Mouse (Mus musculus): Measurements from ENCODE around the gene Gpn3. TPM values are rescaled to one million over a fixed set of nuclear protein-coding genes. Genes with fewer than 3 reads are reported as not detected.

Gene Gpn3
- total RNA-seq, 2 experiments from 2014 or later, result 22.4 to 23.8 TPM

GRCm38 (mm10) chr5:122379374-122380155 is 7.9 kb downstream of the Gpn3 start:
- intact Hi-C loops (cut with DNase I), result loop anchor here (5.0 kb wide), 1 partner anchor 247 kb away; no protein-coding TSS in a partner anchor
- DNase-seq, result peak; percentile 63 to 66

- intact Hi-C loops (cut with DNase I), result loop anchor here (5.0 kb wide), 2 partner anchors 123 to 258 kb away; no protein-coding TSS in a partner anchor
- no peak for DNase-seq
Observed at GRCm38 (mm10) chr5:122390006-122390405, 18.3 kb downstream of the Gpn3 start.

- intact Hi-C loops (cut with DNase I), result loop anchor here (5.0 kb wide), 2 partner anchors 123 to 258 kb away; no protein-coding TSS in a partner anchor
- no peak for DNase-seq
Observed at GRCm38 (mm10) chr5:122390671-122391070, 19.0 kb downstream of the Gpn3 start.

- intact Hi-C loops (cut with DNase I), result loop anchor here (5.0 kb wide), 2 partner anchors 124 to 259 kb away; no protein-coding TSS in a partner anchor
- no peak for DNase-seq
Observed at GRCm38 (mm10) chr5:122391178-122391785, 19.6 kb downstream of the Gpn3 start.

GRCm38 (mm10) chr5:122391786-122392180 is 20.1 kb downstream of the Gpn3 start, which contains the start of gene Arpc3:
Arpc3 (plus strand) TSS chr5:122391878.
- intact Hi-C loops (cut with DNase I), result loop anchor here (5.0 kb wide), 2 partner anchors 124 to 259 kb away; no protein-coding TSS in a partner anchor
- peak; percentile 83 to 87 for DNase-seq

- intact Hi-C loops (cut with DNase I), result loop anchor here (5.0 kb wide), 2 partner anchors 125 to 260 kb away; no protein-coding TSS in a partner anchor
- DNase-seq, result no peak
Observed at GRCm38 (mm10) chr5:122392227-122393004, 20.7 kb downstream of the Gpn3 start.

GRCm38 (mm10) chr5:122393887-122394286 is 22.2 kb downstream of the Gpn3 start:
- peak; percentile 58 to 59 for DNase-seq
- intact Hi-C loops (cut with DNase I), result loop anchor here (5.0 kb wide), 2 partner anchors 127 to 262 kb away; no protein-coding TSS in a partner anchor

- intact Hi-C loops (cut with DNase I), result no loop called here
- no peak for DNase-seq
Observed at GRCm38 (mm10) chr5:122396791-122397190, 25.1 kb downstream of the Gpn3 start.

- intact Hi-C loops (cut with DNase I), result no loop called here
- no peak for DNase-seq
Observed at GRCm38 (mm10) chr5:122397495-122397894, 25.8 kb downstream of the Gpn3 start.

- no peak for DNase-seq
- intact Hi-C loops (cut with DNase I), result loop anchor here (5.0 kb wide), 1 partner anchor 327 kb away; no protein-coding TSS in a partner anchor
Observed at GRCm38 (mm10) chr5:122399871-122400270, 28.2 kb downstream of the Gpn3 start.

- peak; percentile 47 to 50 for DNase-seq
- intact Hi-C loops (cut with DNase I), result loop anchor here (1.0 to 5.0 kb wide), 2 partner anchors 227 to 327 kb away; no protein-coding TSS in a partner anchor
Observed at GRCm38 (mm10) chr5:122400628-122401302, 29.1 kb downstream of the Gpn3 start.

GRCm38 (mm10) chr5:122401303-122401640 is 29.6 kb downstream of the Gpn3 start:
- intact Hi-C loops (cut with DNase I), result loop anchor here (1.0 to 5.0 kb wide), 2 partner anchors 226 to 326 kb away; no protein-coding TSS in a partner anchor
- DNase-seq, result peak; percentile 50 to 74

GRCm38 (mm10) chr5:122402160-122402559 is 30.5 kb downstream of the Gpn3 start:
- no peak for DNase-seq
- intact Hi-C loops (cut with DNase I), result loop anchor here (5.0 kb wide), 1 partner anchor 325 kb away; no protein-coding TSS in a partner anchor

GRCm38 (mm10) chr5:122402772-122403171 is 31.1 kb downstream of the Gpn3 start:
- DNase-seq, result no peak
- intact Hi-C loops (cut with DNase I), result loop anchor here (5.0 kb wide), 1 partner anchor 325 kb away; no protein-coding TSS in a partner anchor

GRCm38 (mm10) chr5:122403362-122403761 is 31.7 kb downstream of the Gpn3 start:
- intact Hi-C loops (cut with DNase I), result loop anchor here (5.0 kb wide), 1 partner anchor 324 kb away; no protein-coding TSS in a partner anchor
- no peak for DNase-seq

- DNase-seq, result no peak
- intact Hi-C loops (cut with DNase I), result no loop called here
Observed at GRCm38 (mm10) chr5:122405537-122405936, 33.9 kb downstream of the Gpn3 start.

- intact Hi-C loops (cut with DNase I), result loop anchor here (5.0 kb wide), 1 partner anchor 322 kb away; no protein-coding TSS in a partner anchor
- no peak for DNase-seq
Observed at GRCm38 (mm10) chr5:122409692-122410645, 38.3 kb downstream of the Gpn3 start.

- no peak for DNase-seq
- intact Hi-C loops (cut with DNase I), result loop anchor here (5.0 kb wide), 1 partner anchor 320 kb away; no protein-coding TSS in a partner anchor
Observed at GRCm38 (mm10) chr5:122411892-122412291, 40.2 kb downstream of the Gpn3 start.
